23 mouse cellular contexts compared by ENCODE assay signal in the genomic region with DNA sequence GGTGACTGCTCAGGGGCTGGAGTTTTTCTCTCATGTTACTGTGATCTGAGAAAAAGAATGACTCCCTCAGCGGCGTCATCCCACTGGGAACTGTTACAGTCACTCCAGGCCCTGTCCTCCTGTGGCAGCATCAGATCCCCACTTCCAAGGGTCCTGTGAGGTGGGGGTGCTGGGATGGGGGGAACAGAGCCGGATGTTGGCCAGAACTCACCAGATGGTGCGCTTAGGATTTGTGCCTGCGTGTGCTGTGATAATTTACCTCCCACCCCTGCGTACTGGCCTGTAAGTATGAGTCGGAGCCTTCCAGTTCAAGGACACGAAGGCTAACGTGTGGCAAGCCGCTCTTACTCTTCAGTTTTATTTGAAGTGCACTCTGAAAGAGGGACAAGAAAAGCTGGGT. TPM values are rescaled to one million over a fixed set of nuclear protein-coding genes. Genes with fewer than 3 reads are reported as not detected.
A peak's percentile ranks its signal among the peaks of the same experiment; 100 is the strongest.
DNase-seq lines count a peak whose midpoint lies in the region; ATAC-seq and TF ChIP-seq lines count a peak whose summit lies in the region.
"Had no signal": no experiment of that assay in that cellular context is flagged by ENCODE, and none has a peak within 500 bp of the region (broad histone marks: within the 10 kb centered on the region; RNA-seq: fewer than 3 reads in every experiment).

No protein-coding gene starts in this region.

- no peak for TF ChIP-seq POLR2A in embryonic fibroblast, embryonic 13.5 days (IDR thresholded peaks at IDR 0.05; ENCODE audit: low read depth, low read length)

- 0 out of 2 replicates have a peak overlapping the region, but pooled peaks have one; percentile 3 for H3K27ac ChIP-seq in forebrain, embryonic 10.5 days
- no peak overlapping the region for H3K27ac ChIP-seq in forebrain, embryonic 16.5 days (ENCODE audit: low read length)
- H3K27ac ChIP-seq in hindbrain, embryonic 10.5 days = peak overlapping the region; percentile 56; the same call in 1 of the 2 replicates
- no peak overlapping the region for H3K27ac ChIP-seq in hindbrain, embryonic 14.5 days
- peak overlapping the region; percentile 78 for H3K27ac ChIP-seq in embryonic facial prominence, embryonic 12.5 days
- H3K27ac ChIP-seq in embryonic fibroblast, embryonic 13.5 days (ENCODE audit: insufficient read depth, low read length) = peak overlapping the region; percentile 7; the same call in 1 of the 2 replicates
- no peak overlapping the region for H3K27ac ChIP-seq in midbrain, embryonic 11.5 days (ENCODE audit: low read depth, low read length)
- H3K27ac ChIP-seq: heart, embryonic 13.5 days; hindbrain, embryonic 15.5 days had no signal

- no peaks in the 10 kb centered on the region for H3K27me3 ChIP-seq in forebrain, embryonic 10.5 days (ENCODE audit: poor library complexity, severe bottlenecking)
- H3K27me3 ChIP-seq in forebrain, embryonic 16.5 days (replicated peaks; ENCODE audit: control insufficient read depth, insufficient read depth, low read length) = no peaks in the 10 kb centered on the region
- H3K27me3 ChIP-seq in hindbrain, embryonic 10.5 days (ENCODE audit: insufficient read depth, poor library complexity, severe bottlenecking) = no peaks in the 10 kb centered on the region
- H3K27me3 ChIP-seq in hindbrain, embryonic 14.5 days (ENCODE audit: control insufficient read depth, insufficient read depth, low read length) = no peaks in the 10 kb centered on the region
- H3K27me3 ChIP-seq in embryonic facial prominence, embryonic 12.5 days = no peaks in the 10 kb centered on the region
- no peaks in the 10 kb centered on the region for H3K27me3 ChIP-seq in midbrain, embryonic 11.5 days (ENCODE audit: control insufficient read depth, insufficient read depth, low read length)
- H3K27me3 ChIP-seq: heart, embryonic 13.5 days; hindbrain, embryonic 15.5 days; Patski had no signal

- no peak for DNase-seq in forebrain, embryonic 10.5 days (ENCODE audit: extremely low spot score, low spot score)
- DNase-seq in hindbrain, embryonic 10.5 days (ENCODE audit: low spot score) = no peak
- DNase-seq in hindbrain, embryonic 14.5 days (ENCODE audit: low spot score) = no peak
- no peak for DNase-seq in midbrain, embryonic 11.5 days (ENCODE audit: low spot score, missing footprints)
- DNase-seq: adrenal gland, postnatal 36 days; B cell, adult 2 months; cerebellum, adult 11 months; cerebellum, adult 8-10 months; embryo, embryonic 11 days; forebrain, postnatal 0 days; gastrocnemius, postnatal 14 days; kidney, adult 2 months had no signal

- no peak overlapping the region for H3K9ac ChIP-seq in forebrain, embryonic 16.5 days (replicated peaks; ENCODE audit: low read depth, low read length)
- no peak overlapping the region for H3K9ac ChIP-seq in hindbrain, embryonic 14.5 days
- no peak overlapping the region for H3K9ac ChIP-seq in embryonic facial prominence, embryonic 12.5 days
- no peak overlapping the region for H3K9ac ChIP-seq in midbrain, embryonic 11.5 days (ENCODE audit: low read length)
- H3K9ac ChIP-seq: forebrain, postnatal 0 days; heart, embryonic 13.5 days; hindbrain, embryonic 15.5 days had no signal

- WGBS in forebrain, embryonic 10.5 days = 82% methylated on average over 10 of the region's 10 CpGs
- 77% methylated on average over 10 of the region's 10 CpGs for WGBS in forebrain, embryonic 16.5 days
- 79% methylated on average over 10 of the region's 10 CpGs for WGBS in hindbrain, embryonic 10.5 days
- 82% methylated on average over 10 of the region's 10 CpGs for WGBS in hindbrain, embryonic 14.5 days
- WGBS in embryonic facial prominence, embryonic 12.5 days = 45% methylated on average over 10 of the region's 10 CpGs
- WGBS in midbrain, embryonic 11.5 days = 85% methylated on average over 10 of the region's 10 CpGs

- no peak overlapping the region for H3K4me3 ChIP-seq in forebrain, embryonic 10.5 days
- no peak overlapping the region for H3K4me3 ChIP-seq in forebrain, embryonic 16.5 days (replicated peaks; ENCODE audit: low read length)
- H3K4me3 ChIP-seq in hindbrain, embryonic 10.5 days = no peak overlapping the region
- H3K4me3 ChIP-seq in hindbrain, embryonic 14.5 days (replicated peaks; ENCODE audit: low read length) = no peak overlapping the region
- H3K4me3 ChIP-seq in embryonic facial prominence, embryonic 12.5 days = no peak overlapping the region
- H3K4me3 ChIP-seq in embryonic fibroblast, embryonic 13.5 days (ENCODE audit: insufficient read depth, low read length) = no peak overlapping the region
- H3K4me3 ChIP-seq in midbrain, embryonic 11.5 days (ENCODE audit: low read depth, low read length) = no peak overlapping the region
- H3K4me3 ChIP-seq: heart, embryonic 13.5 days; hindbrain, embryonic 15.5 days had no signal

- no peak for TF ChIP-seq CTCF in embryonic fibroblast, embryonic 13.5 days (IDR thresholded peaks at IDR 0.05; ENCODE audit: borderline replicate concordance, insufficient read depth, low read length)

- no peak overlapping the region for H3K4me2 ChIP-seq in forebrain, embryonic 16.5 days (ENCODE audit: low read length)
- H3K4me2 ChIP-seq in hindbrain, embryonic 14.5 days (replicated peaks) = no peak overlapping the region
- H3K4me2 ChIP-seq in embryonic facial prominence, embryonic 12.5 days (replicated peaks) = peak overlapping the region; percentile 11; the same call in 1 of the 2 replicates
- no peak overlapping the region for H3K4me2 ChIP-seq in midbrain, embryonic 11.5 days
- H3K4me2 ChIP-seq: heart, embryonic 13.5 days; hindbrain, embryonic 15.5 days had no signal

- peaks cover 5% of the 10 kb centered on the region; the same call in 1 of the 2 replicates for H3K9me3 ChIP-seq in forebrain, embryonic 10.5 days
- H3K9me3 ChIP-seq in forebrain, embryonic 16.5 days (ENCODE audit: control insufficient read depth, low read length) = no peaks in the 10 kb centered on the region
- H3K9me3 ChIP-seq in hindbrain, embryonic 10.5 days = no peaks in the 10 kb centered on the region
- H3K9me3 ChIP-seq in hindbrain, embryonic 14.5 days (ENCODE audit: control insufficient read depth, low read length) = no peaks in the 10 kb centered on the region
- H3K9me3 ChIP-seq in embryonic facial prominence, embryonic 12.5 days = no peaks in the 10 kb centered on the region
- no peaks in the 10 kb centered on the region for H3K9me3 ChIP-seq in midbrain, embryonic 11.5 days (ENCODE audit: control insufficient read depth, low read length)
- H3K9me3 ChIP-seq: heart, embryonic 13.5 days; hindbrain, embryonic 15.5 days had no signal

- H3K36me3 ChIP-seq in forebrain, embryonic 10.5 days (replicated peaks) = peaks cover 5% of the 10 kb centered on the region; the same call in 1 of the 2 replicates
- H3K36me3 ChIP-seq in forebrain, embryonic 16.5 days (ENCODE audit: control insufficient read depth, insufficient read depth) = no peaks in the 10 kb centered on the region
- no peaks in the 10 kb centered on the region for H3K36me3 ChIP-seq in hindbrain, embryonic 10.5 days
- no peaks in the 10 kb centered on the region for H3K36me3 ChIP-seq in hindbrain, embryonic 14.5 days (replicated peaks; ENCODE audit: control insufficient read depth, insufficient read depth)
- no peaks in the 10 kb centered on the region for H3K36me3 ChIP-seq in embryonic facial prominence, embryonic 12.5 days
- H3K36me3 ChIP-seq in midbrain, embryonic 11.5 days (ENCODE audit: control insufficient read depth, insufficient read depth, low read length) = no peaks in the 10 kb centered on the region
- H3K36me3 ChIP-seq: heart, embryonic 13.5 days; hindbrain, embryonic 15.5 days had no signal

- no peak for ATAC-seq in forebrain, embryonic 16.5 days
- no peak for ATAC-seq in hindbrain, embryonic 14.5 days (ENCODE audit: low FRiP score)
- no peak for ATAC-seq in embryonic facial prominence, embryonic 12.5 days (ENCODE audit: insufficient number of reproducible peaks, insufficient read depth, low FRiP score, low TSS enrichment)
- ATAC-seq in CD4-positive, CD25-positive, alpha-beta regulatory T cell, adult 4 months = no peak
- no peak for ATAC-seq in midbrain, embryonic 11.5 days (ENCODE audit: low FRiP score)
- ATAC-seq: activated CD4-positive, CD25-positive, alpha-beta regulatory T cell, adult 4 months; forebrain, postnatal 0 days; intestine, embryonic 16.5 days; Patski had no signal

- H3K4me1 ChIP-seq in forebrain, embryonic 10.5 days = peaks cover 34% of the 10 kb centered on the region
- peaks cover 12% of the 10 kb centered on the region for H3K4me1 ChIP-seq in forebrain, embryonic 16.5 days (replicated peaks; ENCODE audit: control insufficient read depth, insufficient read depth, low read length)
- H3K4me1 ChIP-seq in hindbrain, embryonic 10.5 days (replicated peaks) = peaks cover 26% of the 10 kb centered on the region
- 0 out of 2 replicates have a peak, but pooled peaks cover 3% of the 10 kb centered on the region for H3K4me1 ChIP-seq in hindbrain, embryonic 14.5 days (replicated peaks; ENCODE audit: control insufficient read depth, insufficient read depth, low read length)
- peaks cover 45% of the 10 kb centered on the region for H3K4me1 ChIP-seq in embryonic facial prominence, embryonic 12.5 days
- peaks cover 2% of the 10 kb centered on the region; the same call in 1 of the 2 replicates for H3K4me1 ChIP-seq in embryonic fibroblast, embryonic 13.5 days (ENCODE audit: control insufficient read depth, insufficient read depth, low read length)
- peaks cover 6% of the 10 kb centered on the region for H3K4me1 ChIP-seq in midbrain, embryonic 11.5 days (ENCODE audit: control insufficient read depth, insufficient read depth, low read length)

RNA-seq across cellular contexts. Expression of a gene that starts 22.2 kb away (rescaled TPM):
- polyA plus RNA-seq in forebrain, embryonic 10.5 days (2016; fragmentation: Nextera tagmentation; extraction: Ambion mirVana) = 26.7 and 27.9 TPM in 2 replicates
- polyA plus RNA-seq in forebrain, embryonic 16.5 days (2015; fragmentation: Nextera tagmentation; extraction: Ambion mirVana) = 42.0 and 46.3 TPM in 2 replicates
- polyA plus RNA-seq in hindbrain, embryonic 10.5 days (2016; fragmentation: Nextera tagmentation; extraction: Ambion mirVana) = 26.1 and 27.2 TPM in 2 replicates
- polyA plus RNA-seq in hindbrain, embryonic 14.5 days (2014; fragmentation: Nextera tagmentation; extraction: Ambion mirVana) = 30.9 and 32.7 TPM in 2 replicates
- polyA plus RNA-seq in embryonic facial prominence, embryonic 12.5 days (2016; fragmentation: Nextera tagmentation; extraction: Ambion mirVana) = 46.8 and 48.7 TPM in 2 replicates
- polyA plus RNA-seq in embryonic fibroblast, embryonic 13.5 days (2011; ENCODE audit: insufficient read length, low read depth, missing spikeins) = 25.3 and 37.1 TPM in 2 replicates
- polyA plus RNA-seq in CD4-positive, CD25-positive, alpha-beta regulatory T cell, adult 4 months (2017; shearing (Covaris generic)) = 10 to 100 TPM; 31.5 to 35.3 TPM
- 31.6 and 32.8 TPM in 2 replicates for polyA plus RNA-seq in midbrain, embryonic 11.5 days (2014; fragmentation: Nextera tagmentation; extraction: Ambion mirVana)

RNA-seq across cellular contexts. Expression of a gene that starts 52.6 kb away (rescaled TPM):
- 32.5 and 32.9 TPM in 2 replicates for polyA plus RNA-seq in forebrain, embryonic 10.5 days (2016; fragmentation: Nextera tagmentation; extraction: Ambion mirVana)
- polyA plus RNA-seq in forebrain, embryonic 16.5 days (2015; fragmentation: Nextera tagmentation; extraction: Ambion mirVana) = 232 and 239 TPM in 2 replicates
- polyA plus RNA-seq in hindbrain, embryonic 10.5 days (2016; fragmentation: Nextera tagmentation; extraction: Ambion mirVana) = 6.4 and 9.9 TPM in 2 replicates
- polyA plus RNA-seq in hindbrain, embryonic 14.5 days (2014; fragmentation: Nextera tagmentation; extraction: Ambion mirVana) = 0.52 TPM in 1 of 2 replicates, not detected in the other
- 65.4 and 87.0 TPM in 2 replicates for polyA plus RNA-seq in embryonic facial prominence, embryonic 12.5 days (2016; fragmentation: Nextera tagmentation; extraction: Ambion mirVana)
- 1.9 and 2.0 TPM in 2 replicates for polyA plus RNA-seq in embryonic fibroblast, embryonic 13.5 days (2011; ENCODE audit: insufficient read length, low read depth, missing spikeins)
- not detected for polyA plus RNA-seq in CD4-positive, CD25-positive, alpha-beta regulatory T cell, adult 4 months (2017; shearing (Covaris generic))
- 13.6 and 17.3 TPM in 2 replicates for polyA plus RNA-seq in midbrain, embryonic 11.5 days (2014; fragmentation: Nextera tagmentation; extraction: Ambion mirVana)
- polyA plus RNA-seq: activated CD4-positive, CD25-positive, alpha-beta regulatory T cell, adult 4 months; gonadal fat pad, adult 2 months; heart, postnatal 0 days had no signal

Comparison
In these comparisons a context has a peak if more than half of its experiments do, and no peak if none do; other contexts are left out.
1. H3K27ac ChIP-seq: peak in forebrain, embryonic 10.5 days (single experiment), hindbrain, embryonic 10.5 days (single experiment), embryonic facial prominence, embryonic 12.5 days (single experiment) and embryonic fibroblast, embryonic 13.5 days (single experiment); none in forebrain, embryonic 16.5 days (single experiment), hindbrain, embryonic 14.5 days (single experiment) and midbrain, embryonic 11.5 days (single experiment).